Mouse (Mus musculus) liver, adult 2 months (tissue): ENCODE measurements at regions not wholly inside any gene's neighbourhood (a gene's known extent, or its start where the extent isn't known, plus 50 kb on each side); places are given as distances from the start of the nearest gene placed in this dataset.

Experiments
- CTCF ChIP-seq: fragments of 200-500 bp; IDR thresholded peaks from 2 replicates; pipeline ENCODE4 v1.5.1; 2011; ENCODE audit warnings: low read depth, low read length, control low read depth
- POLR2A ChIP-seq: fragments of 200-500 bp; IDR thresholded peaks from 2 replicates; pipeline ENCODE4 v1.6.1; 2011; ENCODE audit warnings: low read length, control low read depth; ENCODE audit not compliant: insufficient read depth; ENCODE audit errors: extremely low read depth

DNA sequence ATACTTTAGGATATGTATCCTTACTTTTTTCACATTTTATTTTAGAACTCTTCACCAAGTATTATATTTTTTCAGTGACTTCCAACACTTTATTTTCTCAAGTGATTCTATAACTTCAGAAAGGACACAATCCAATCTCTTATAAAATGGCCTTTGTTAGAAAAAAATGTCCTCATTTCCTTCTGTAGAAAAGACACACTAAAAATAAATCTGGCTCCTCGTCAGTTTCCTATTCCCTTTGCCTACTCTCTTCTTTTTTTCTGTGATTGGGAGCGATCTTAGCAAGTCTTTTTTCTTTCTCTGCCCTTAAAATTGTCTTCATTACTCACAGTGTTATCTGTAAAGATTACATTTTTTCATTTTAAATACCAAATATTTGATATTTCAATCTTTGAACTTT lies 824.5 kb downstream of the Car8 start:
- TF ChIP-seq CTCF (no peak), POLR2A (no peak)
